Mouse (Mus musculus): ENCODE results near the gene S100a5. TPM values are rescaled to one million over a fixed set of nuclear protein-coding genes. Genes with fewer than 3 reads are reported as not detected.

Gene S100a5
- polyA plus RNA-seq, 1 experiment from 2014 or later = not detected

DNA sequence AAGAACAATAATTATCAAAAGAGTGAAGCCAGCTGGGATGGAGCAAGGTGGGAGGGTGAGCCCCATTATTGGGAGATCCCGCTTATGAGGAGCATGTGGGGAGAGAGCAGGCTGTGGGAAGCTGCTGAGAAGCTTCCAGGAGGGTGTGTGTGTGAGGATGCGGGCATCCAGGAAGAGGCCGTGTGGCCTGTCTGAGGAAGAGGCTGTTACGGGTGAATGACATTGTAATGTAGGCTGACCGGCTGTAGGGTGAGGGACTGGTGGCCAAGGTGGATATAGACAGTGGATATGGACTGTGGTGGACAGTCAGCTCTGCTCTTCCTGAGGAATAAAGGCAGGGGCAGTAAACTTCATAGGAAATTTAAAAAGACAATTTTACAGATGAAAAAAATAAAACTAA is 17.2 kb downstream of the S100a5 start:
- no peak for ATAC-seq (ENCODE audit: insufficient read depth)
- no peak overlapping the region for H3K27ac ChIP-seq (replicated peaks)
- H3K9me3 ChIP-seq (replicated peaks) = no peaks in the 10 kb centered on the region
- no peaks in the 10 kb centered on the region for H3K36me3 ChIP-seq (replicated peaks)
- H3K27me3 ChIP-seq = no peaks in the 10 kb centered on the region
- H3K4me1 ChIP-seq (replicated peaks) = peaks cover 3% of the 10 kb centered on the region; the same call in 1 of the 2 replicates
- H3K9ac ChIP-seq = no peak overlapping the region
- WGBS (ENCODE audit: insufficient replicate concordance) = 63% methylated on average over 5 of the region's 5 CpGs
- no peak overlapping the region for H3K4me2 ChIP-seq
- H3K4me3 ChIP-seq (replicated peaks) = no peak overlapping the region

DNA sequence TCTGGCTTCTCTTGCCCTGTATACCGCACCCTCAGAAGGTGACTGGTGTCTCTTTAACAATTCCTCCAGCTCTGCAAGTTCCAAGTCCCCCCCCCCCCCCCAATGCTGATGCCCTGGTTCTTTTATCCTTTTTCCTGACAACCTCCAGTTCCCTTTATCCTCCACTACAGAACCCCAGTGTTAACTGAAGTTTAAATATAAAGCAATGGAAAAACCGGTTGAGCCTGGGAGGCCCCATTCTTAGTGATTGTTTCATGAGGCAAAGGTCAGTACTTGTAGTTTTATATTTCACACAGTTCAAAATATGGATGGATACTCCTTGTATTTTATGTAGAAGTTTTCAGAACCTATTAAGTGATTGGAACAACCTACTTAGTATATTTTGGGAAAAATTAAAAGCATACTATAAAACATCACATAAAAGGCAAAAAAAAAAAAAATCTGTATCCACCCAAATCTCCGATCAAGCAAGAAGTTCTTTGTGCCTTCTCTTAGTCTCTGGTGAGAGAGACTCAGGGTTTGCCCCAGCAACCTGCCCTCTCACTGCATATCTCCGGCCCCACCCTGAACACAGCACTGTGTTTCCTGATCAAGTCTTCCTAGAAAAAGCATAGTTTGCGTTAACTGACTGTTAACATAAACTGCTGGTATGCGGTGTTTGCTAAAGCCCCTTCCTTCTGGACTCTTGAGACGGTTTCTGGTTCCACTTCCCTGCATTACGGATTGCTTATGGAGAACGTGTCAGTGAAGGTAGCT is 18.1 kb downstream of the S100a5 start:
- Histone ChIP-seq H3K4me1 (replicated peaks) (peaks cover 3% of the 10 kb centered on the region; the same call in 1 of the 2 replicates), H3K36me3 (replicated peaks) (no peaks in the 10 kb centered on the region), H3K9ac (no peak overlapping the region), H3K27me3 (no peaks in the 10 kb centered on the region), H3K9me3 (replicated peaks) (no peaks in the 10 kb centered on the region), H3K4me2 (no peak overlapping the region), H3K27ac (replicated peaks) (no peak overlapping the region), H3K4me3 (replicated peaks) (no peak overlapping the region)
- WGBS (ENCODE audit: insufficient replicate concordance) = 50% methylated on average over 9 of the region's 9 CpGs
- no peak for ATAC-seq (ENCODE audit: insufficient read depth)

DNA sequence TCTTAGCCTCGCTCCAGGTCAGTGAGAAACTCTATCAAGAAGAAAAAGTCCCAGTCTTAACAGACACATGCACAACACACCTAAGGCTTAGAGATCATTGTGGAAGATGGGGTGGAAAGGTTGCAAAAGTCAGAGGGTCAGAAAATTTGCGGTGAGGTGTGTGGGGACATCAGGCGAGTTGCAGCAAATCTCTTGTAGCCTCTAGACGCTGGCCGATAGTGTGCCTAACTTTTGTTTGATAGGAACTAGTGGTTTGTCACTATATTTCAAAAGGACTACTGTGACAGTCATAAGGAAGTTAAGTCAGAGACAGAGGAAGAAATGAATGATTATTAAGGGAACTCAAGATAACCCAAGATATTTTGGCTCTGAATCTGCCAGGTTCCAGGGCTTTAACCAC is 19.0 kb downstream of the S100a5 start:
- 61% methylated on average over 5 of the region's 5 CpGs for WGBS (ENCODE audit: insufficient replicate concordance)
- Histone ChIP-seq H3K27me3 (no peaks in the 10 kb centered on the region), H3K9ac (no peak overlapping the region), H3K4me2 (no peak overlapping the region), H3K4me1 (replicated peaks) (peaks cover 3% of the 10 kb centered on the region; the same call in 1 of the 2 replicates), H3K4me3 (replicated peaks) (no peak overlapping the region), H3K27ac (replicated peaks) (no peak overlapping the region), H3K36me3 (replicated peaks) (no peaks in the 10 kb centered on the region), H3K9me3 (replicated peaks) (no peaks in the 10 kb centered on the region)
- no peak for ATAC-seq (ENCODE audit: insufficient read depth)

DNA sequence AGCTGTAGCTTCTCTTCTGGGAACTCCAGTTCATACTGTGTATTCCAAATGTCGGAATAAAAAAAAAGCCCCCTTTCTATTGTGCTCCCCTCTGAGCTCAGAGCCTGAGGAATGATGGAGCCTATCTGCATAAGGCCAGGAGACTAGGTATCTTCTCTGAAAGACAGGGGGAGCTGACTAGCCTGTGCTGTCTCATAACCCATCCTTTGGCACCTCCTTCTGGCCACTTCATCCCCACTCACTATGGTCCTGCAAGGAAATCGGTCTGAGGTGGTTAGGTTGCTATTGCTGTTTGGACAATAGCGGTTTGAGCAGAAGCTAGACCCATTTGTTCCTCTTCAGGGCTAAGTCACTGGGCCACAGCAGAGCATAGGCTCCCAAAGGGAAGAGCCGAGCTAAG is 19.5 kb downstream of the S100a5 start:
- Histone ChIP-seq H3K27me3 (no peaks in the 10 kb centered on the region), H3K27ac (replicated peaks) (no peak overlapping the region), H3K9ac (no peak overlapping the region), H3K4me2 (no peak overlapping the region), H3K4me1 (replicated peaks) (peaks cover 3% of the 10 kb centered on the region; the same call in 1 of the 2 replicates), H3K4me3 (replicated peaks) (no peak overlapping the region), H3K9me3 (replicated peaks) (no peaks in the 10 kb centered on the region), H3K36me3 (replicated peaks) (no peaks in the 10 kb centered on the region)
- no peak for ATAC-seq (ENCODE audit: insufficient read depth)
- WGBS (ENCODE audit: insufficient replicate concordance) = 45% methylated on average over 4 of the region's 4 CpGs

DNA sequence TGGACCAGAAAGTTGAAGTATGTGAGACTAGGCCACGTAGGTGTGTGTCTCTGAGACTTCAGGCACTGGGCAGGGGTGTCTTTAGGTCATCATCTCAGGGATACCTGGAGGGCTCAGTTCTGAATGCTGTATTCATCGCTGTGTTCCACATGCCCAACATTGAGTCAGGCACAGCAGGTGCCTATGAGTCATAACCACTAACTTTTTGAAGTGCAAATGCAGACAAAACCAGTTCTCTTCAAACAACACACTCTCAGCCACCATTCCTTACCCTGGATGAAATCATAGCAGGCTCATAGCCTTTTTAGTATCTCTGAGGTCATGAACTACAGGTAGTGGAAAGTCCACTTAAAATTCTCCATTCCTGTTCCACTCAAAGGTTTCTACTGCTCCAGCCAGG is 21.0 kb downstream of the S100a5 start:
- Histone ChIP-seq H3K4me2 (no peak overlapping the region), H3K27ac (replicated peaks) (no peak overlapping the region), H3K36me3 (replicated peaks) (no peaks in the 10 kb centered on the region), H3K4me3 (replicated peaks) (no peak overlapping the region), H3K9me3 (replicated peaks) (no peaks in the 10 kb centered on the region), H3K9ac (no peak overlapping the region), H3K4me1 (replicated peaks) (peaks cover 3% of the 10 kb centered on the region; the same call in 1 of the 2 replicates), H3K27me3 (no peaks in the 10 kb centered on the region)
- 56% methylated on average over 2 of the region's 2 CpGs for WGBS (ENCODE audit: insufficient replicate concordance)
- no peak for ATAC-seq (ENCODE audit: insufficient read depth)

DNA sequence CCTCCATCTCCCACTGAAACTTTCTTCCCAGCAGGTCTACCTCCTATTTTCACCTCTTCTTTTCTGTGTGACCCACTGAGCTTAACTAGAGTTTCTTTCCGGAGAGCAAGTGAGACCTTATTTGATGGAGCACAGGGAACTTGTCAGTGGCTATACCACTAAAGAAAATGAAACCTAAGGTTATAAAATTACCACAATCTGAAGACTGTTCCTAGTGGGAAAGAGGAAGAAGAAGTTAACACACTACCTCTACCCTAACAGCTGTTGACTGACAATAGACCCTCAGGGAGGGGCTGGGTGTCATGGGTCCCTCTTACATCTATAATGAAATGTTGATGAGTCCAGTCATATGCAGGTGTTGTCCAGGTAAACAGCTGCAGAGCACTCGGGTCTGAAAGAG is 23.7 kb downstream of the S100a5 start:
- Histone ChIP-seq H3K4me3 (replicated peaks) (no peak overlapping the region), H3K4me1 (replicated peaks) (peaks cover 3% of the 10 kb centered on the region; the same call in 1 of the 2 replicates), H3K4me2 (no peak overlapping the region), H3K9ac (no peak overlapping the region), H3K27me3 (no peaks in the 10 kb centered on the region), H3K36me3 (replicated peaks) (no peaks in the 10 kb centered on the region), H3K9me3 (replicated peaks) (no peaks in the 10 kb centered on the region), H3K27ac (replicated peaks) (no peak overlapping the region)
- ATAC-seq (ENCODE audit: insufficient read depth) = no peak
- WGBS (ENCODE audit: insufficient replicate concordance) = 46% methylated on average over 2 of the region's 2 CpGs

DNA sequence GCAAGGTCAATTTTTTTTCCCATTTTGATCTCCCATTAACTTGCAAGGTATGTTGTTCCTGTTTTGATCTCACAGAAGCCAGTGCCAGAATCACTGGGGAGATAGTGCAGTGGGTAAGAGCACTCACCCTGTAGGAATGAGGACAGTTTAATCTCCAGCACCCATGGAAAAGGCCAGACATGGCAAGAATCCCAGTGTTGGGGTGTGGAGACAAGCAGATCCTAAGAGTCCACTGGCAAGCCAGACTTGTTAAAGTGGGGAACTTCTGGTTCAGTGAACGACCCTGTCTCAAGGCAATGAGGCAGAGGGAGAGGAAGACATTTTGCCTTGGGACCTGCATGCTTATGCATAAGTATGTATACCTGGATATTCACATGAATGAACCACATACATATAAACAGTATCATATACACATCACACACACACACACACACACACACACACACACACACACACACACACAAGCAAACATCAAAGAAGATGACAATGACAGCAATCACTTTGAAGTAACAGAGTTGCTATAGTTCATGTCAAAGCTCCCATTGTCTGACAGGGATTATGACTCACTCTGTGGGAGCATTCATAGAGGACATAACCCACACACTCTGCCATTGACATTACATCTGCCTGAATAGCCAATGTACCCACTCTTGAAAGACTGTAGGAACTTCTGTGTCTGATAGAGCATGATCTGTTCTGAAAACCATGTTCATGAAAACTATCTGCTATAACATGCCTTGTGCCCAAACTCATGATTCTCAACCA is 30.4 kb downstream of the S100a5 start:
- ATAC-seq (ENCODE audit: insufficient read depth) = no peak
- Histone ChIP-seq H3K9ac (no peak overlapping the region), H3K4me2 (no peak overlapping the region), H3K27ac (replicated peaks) (no peak overlapping the region), H3K36me3 (replicated peaks) (no peaks in the 10 kb centered on the region), H3K4me3 (replicated peaks) (no peak overlapping the region), H3K9me3 (replicated peaks) (no peaks in the 10 kb centered on the region), H3K27me3 (no peaks in the 10 kb centered on the region), H3K4me1 (replicated peaks) (no peaks in the 10 kb centered on the region)
- WGBS (ENCODE audit: insufficient replicate concordance) = 47% methylated on average over 1 of the region's 1 CpGs

DNA sequence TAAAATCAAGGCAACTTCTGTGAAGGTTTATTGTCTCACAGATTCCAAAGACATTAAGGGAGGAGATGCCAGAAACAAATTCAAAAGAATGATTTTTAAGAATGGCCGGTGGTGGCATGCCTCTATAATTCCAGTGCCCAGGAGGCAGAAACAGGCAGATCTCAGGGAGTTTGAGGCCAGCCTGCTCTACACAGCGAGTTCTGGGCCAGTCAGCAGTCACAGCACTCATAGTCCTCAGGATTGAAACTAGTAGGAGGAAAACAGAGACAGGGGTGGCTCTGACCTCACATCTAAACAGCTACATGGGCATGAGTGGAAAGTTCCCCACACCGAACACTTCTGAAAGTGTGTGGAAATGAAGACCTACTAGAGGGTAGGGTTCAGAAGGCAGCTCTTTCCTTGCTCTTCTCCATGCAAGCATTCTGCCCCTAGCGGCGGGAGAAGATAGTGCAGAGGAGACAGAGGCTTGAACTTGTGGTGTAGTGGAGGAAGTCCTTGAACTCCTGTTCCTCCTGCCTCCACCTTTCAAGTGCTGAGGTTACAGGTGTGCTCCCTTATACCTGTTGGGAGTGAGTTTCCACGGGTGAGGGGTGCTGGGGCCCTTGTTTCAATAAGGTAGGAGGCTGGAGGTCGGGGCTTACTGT is 31.3 kb downstream of the S100a5 start:
- Histone ChIP-seq H3K4me3 (replicated peaks) (no peak overlapping the region), H3K27me3 (no peaks in the 10 kb centered on the region), H3K4me2 (no peak overlapping the region), H3K9me3 (replicated peaks) (no peaks in the 10 kb centered on the region), H3K9ac (no peak overlapping the region), H3K27ac (replicated peaks) (no peak overlapping the region), H3K4me1 (replicated peaks) (no peaks in the 10 kb centered on the region), H3K36me3 (replicated peaks) (no peaks in the 10 kb centered on the region)
- no peak for ATAC-seq (ENCODE audit: insufficient read depth)
- WGBS (ENCODE audit: insufficient replicate concordance) = 40% methylated on average over 7 of the region's 7 CpGs

DNA sequence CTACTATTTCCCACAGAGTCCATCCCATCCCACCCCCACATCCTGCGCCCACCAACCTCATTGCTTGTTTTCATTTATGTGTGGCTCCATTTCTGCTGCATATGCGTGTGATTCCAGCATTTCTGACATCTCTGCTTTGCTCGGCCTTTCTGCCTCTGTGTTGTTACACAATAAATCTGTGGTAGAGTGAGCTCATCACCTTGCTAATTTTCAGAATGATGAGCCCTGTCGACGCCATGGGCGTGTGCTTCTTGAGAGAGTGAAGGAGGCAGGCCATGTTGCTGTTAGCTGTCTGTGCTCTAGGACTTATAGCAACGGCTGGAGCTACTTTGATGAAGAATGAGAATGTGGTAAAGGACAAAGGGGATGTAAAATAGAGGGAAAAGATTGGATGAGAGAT is 32.7 kb downstream of the S100a5 start:
- Histone ChIP-seq H3K27me3 (no peaks in the 10 kb centered on the region), H3K9me3 (replicated peaks) (no peaks in the 10 kb centered on the region), H3K27ac (replicated peaks) (no peak overlapping the region), H3K4me1 (replicated peaks) (no peaks in the 10 kb centered on the region), H3K36me3 (replicated peaks) (no peaks in the 10 kb centered on the region), H3K9ac (no peak overlapping the region), H3K4me3 (replicated peaks) (no peak overlapping the region), H3K4me2 (no peak overlapping the region)
- ATAC-seq (ENCODE audit: insufficient read depth) = no peak
- WGBS (ENCODE audit: insufficient replicate concordance) = 57% methylated on average over 7 of the region's 7 CpGs

DNA sequence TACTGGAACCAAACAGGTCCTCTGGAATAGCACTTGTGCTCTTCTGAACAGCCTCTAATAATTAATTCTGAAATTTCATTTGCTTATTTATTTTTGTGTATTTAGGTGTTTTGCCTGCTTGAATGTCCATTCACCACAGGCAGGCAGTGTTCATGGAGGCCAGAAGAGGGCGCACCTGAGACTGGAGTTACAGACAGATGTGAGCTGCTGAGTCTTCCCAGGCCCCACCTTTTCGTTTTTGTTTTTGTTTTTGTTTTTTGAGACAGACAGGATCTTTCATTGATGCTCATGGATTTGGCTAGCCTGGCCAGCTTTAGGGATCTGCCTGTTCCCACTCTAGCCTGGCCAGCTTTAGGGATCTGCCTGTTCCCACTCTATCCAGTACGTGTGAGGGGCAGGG is 35.9 kb downstream of the S100a5 start:
- 32% methylated on average over 3 of the region's 3 CpGs for WGBS (ENCODE audit: insufficient replicate concordance)
- no peak overlapping the region for H3K4me2 ChIP-seq
- no peak overlapping the region for H3K9ac ChIP-seq
- no peak overlapping the region for H3K4me3 ChIP-seq (replicated peaks)
- no peak for ATAC-seq (ENCODE audit: insufficient read depth)
- H3K27ac ChIP-seq (replicated peaks) = no peak overlapping the region
- no peaks in the 10 kb centered on the region for H3K36me3 ChIP-seq (replicated peaks)
- H3K27me3 ChIP-seq = no peaks in the 10 kb centered on the region
- H3K9me3 ChIP-seq (replicated peaks) = no peaks in the 10 kb centered on the region
- no peaks in the 10 kb centered on the region for H3K4me1 ChIP-seq (replicated peaks)

DNA sequence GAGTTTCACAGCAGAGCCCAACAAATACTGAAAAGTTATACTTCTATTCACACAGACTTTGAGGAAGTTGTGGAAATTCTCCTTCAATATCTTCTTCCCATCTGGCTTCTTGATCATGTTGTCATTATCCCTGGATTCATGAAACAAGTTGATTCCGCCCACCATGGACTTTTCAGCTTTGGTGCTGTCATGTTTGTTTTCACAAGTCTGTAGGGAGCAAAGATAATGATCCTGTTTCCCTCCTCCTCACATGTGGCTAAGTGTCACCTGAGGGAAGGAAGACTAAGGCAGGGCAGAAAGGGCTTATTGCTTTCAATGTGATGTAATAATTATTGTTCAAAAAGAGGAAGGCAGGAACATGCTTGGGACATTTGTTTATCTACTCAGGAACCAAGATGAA is 39.0 kb downstream of the S100a5 start:
- Histone ChIP-seq H3K9me3 (replicated peaks) (no peaks in the 10 kb centered on the region), H3K36me3 (replicated peaks) (no peaks in the 10 kb centered on the region), H3K4me1 (replicated peaks) (no peaks in the 10 kb centered on the region), H3K9ac (no peak overlapping the region), H3K27ac (replicated peaks) (no peak overlapping the region), H3K4me2 (no peak overlapping the region), H3K4me3 (replicated peaks) (no peak overlapping the region), H3K27me3 (no peaks in the 10 kb centered on the region)
- 47% methylated on average over 1 of the region's 1 CpGs for WGBS (ENCODE audit: insufficient replicate concordance)
- ATAC-seq (ENCODE audit: insufficient read depth) = no peak
